Mouse (Mus musculus) limb, embryonic 11.5 days (tissue): ENCODE measurements at regions not wholly inside any gene's neighbourhood (a gene's known extent, or its start where the extent isn't known, plus 50 kb on each side); places are given as distances from the start of the nearest gene placed in this dataset.

Source experiments
- ATAC-seq: fragments of 200-750 bp; cut with Nextera tagmentation; 2 replicates; pipeline ENCODE4 v1.8.0; 2017; ENCODE audit warnings: low read depth; ENCODE audit not compliant: insufficient number of reproducible peaks, low FRiP score, low TSS enrichment
- DNase-seq: peaks from one replicate; pipeline ENCODE4 v3.0.0-alpha.2; 2015; ENCODE audit warnings: low spot score
- H3K27ac ChIP-seq: fragments of 300-500 bp; sonication (generic); replicated peaks from 2 replicates; pipeline ENCODE4 v1.5.1; 2014; ENCODE audit warnings: low read depth, mild to moderate bottlenecking, low read length
- H3K27me3 ChIP-seq: fragments of 300-500 bp; sonication (generic); 2 replicates; pipeline ENCODE4 v1.6.1; 2014; ENCODE audit warnings: mild to moderate bottlenecking, low read length, mixed read lengths; ENCODE audit not compliant: control insufficient read depth, insufficient read depth
- H3K36me3 ChIP-seq: fragments of 300-500 bp; sonication (generic); 2 replicates; pipeline ENCODE4 v1.6.1; 2014; ENCODE audit warnings: mild to moderate bottlenecking, low read length, moderate library complexity, mixed read lengths; ENCODE audit not compliant: control insufficient read depth, insufficient read depth
- H3K4me1 ChIP-seq: fragments of 300-500 bp; sonication (generic); 2 replicates; pipeline ENCODE4 v1.6.1; 2014; ENCODE audit warnings: low read length, mixed read lengths; ENCODE audit not compliant: control insufficient read depth, insufficient read depth
- H3K4me2 ChIP-seq: fragments of 300-500 bp; sonication (generic); 2 replicates; pipeline ENCODE4 v1.6.1; 2014; ENCODE audit warnings: low read depth, mild to moderate bottlenecking, moderate library complexity; ENCODE audit not compliant: severe bottlenecking
- H3K4me3 ChIP-seq: fragments of 300-500 bp; sonication (generic); 2 replicates; pipeline ENCODE4 v1.5.1; 2014; ENCODE audit warnings: low read depth, low read length
- H3K9ac ChIP-seq: fragments of 300-500 bp; sonication (generic); 2 replicates; pipeline ENCODE4 v1.6.1; 2014; ENCODE audit warnings: mild to moderate bottlenecking, low read length
- H3K9me3 ChIP-seq: fragments of 300-500 bp; sonication (generic); 2 replicates; pipeline ENCODE4 v1.6.1; 2016; ENCODE audit warnings: low read length; ENCODE audit not compliant: control insufficient read depth
- WGBS: fragments of 180-500 bp; shearing (Covaris S2); extraction: QIAGEN DNeasy Blood & Tissue Kit; methylation state at CpG from one replicate; pipeline ENCODE4 v1.1.7; 2014; 5-methylcytosine and 5-hydroxymethylcytosine counted together

- H3K27ac ChIP-seq, result no peak overlapping the region
- H3K27me3 ChIP-seq, result no peaks in the 10 kb centered on the region
- H3K9ac ChIP-seq, result no peak overlapping the region
- no peaks in the 10 kb centered on the region for H3K4me1 ChIP-seq
- ATAC-seq (no peak), DNase-seq (no peak)
- H3K9me3 ChIP-seq, result no peaks in the 10 kb centered on the region
- no peak overlapping the region for H3K4me2 ChIP-seq
- H3K36me3 ChIP-seq, result no peaks in the 10 kb centered on the region
- WGBS, result 61% methylated on average over 4 of the region's 4 CpGs
- H3K4me3 ChIP-seq, result no peak overlapping the region
These were observed 147.6 kb upstream of the Krr1 start for GRCm38 (mm10) chr10:111824820-111825219.

GRCm38 (mm10) chr10:111826033-111826754, 146.3 kb upstream of the Krr1 start:
- no peak for ATAC-seq
- Histone ChIP-seq H3K4me3 (no peak overlapping the region), H3K36me3 (no peaks in the 10 kb centered on the region), H3K4me1 (no peaks in the 10 kb centered on the region), H3K9me3 (no peaks in the 10 kb centered on the region), H3K9ac (no peak overlapping the region), H3K27ac (no peak overlapping the region), H3K27me3 (no peaks in the 10 kb centered on the region), H3K4me2 (no peak overlapping the region)
- 54% methylated on average over 4 of the region's 4 CpGs for WGBS
- DNase-seq, result no peak

GRCm38 (mm10) chr10:111827246-111827645, 145.2 kb upstream of the Krr1 start:
- H3K4me2 ChIP-seq, result no peak overlapping the region
- no peaks in the 10 kb centered on the region for H3K4me1 ChIP-seq
- ATAC-seq (no peak), DNase-seq (no peak)
- H3K27ac ChIP-seq, result no peak overlapping the region
- H3K27me3 ChIP-seq, result no peaks in the 10 kb centered on the region
- WGBS, result 67% methylated on average over 3 of the region's 3 CpGs
- no peaks in the 10 kb centered on the region for H3K36me3 ChIP-seq
- H3K4me3 ChIP-seq, result no peak overlapping the region
- no peak overlapping the region for H3K9ac ChIP-seq
- H3K9me3 ChIP-seq, result no peaks in the 10 kb centered on the region

- H3K9me3 ChIP-seq, result no peaks in the 10 kb centered on the region
- H3K4me3 ChIP-seq, result no peak overlapping the region
- H3K9ac ChIP-seq, result no peak overlapping the region
- H3K4me1 ChIP-seq, result no peaks in the 10 kb centered on the region
- no peaks in the 10 kb centered on the region for H3K27me3 ChIP-seq
- no peak for ATAC-seq
- no peak overlapping the region for H3K27ac ChIP-seq
- 84% methylated on average over 4 of the region's 4 CpGs for WGBS
- H3K4me2 ChIP-seq, result no peak overlapping the region
- no peaks in the 10 kb centered on the region for H3K36me3 ChIP-seq
- DNase-seq, result no peak
These were observed 144.5 kb upstream of the Krr1 start for GRCm38 (mm10) chr10:111827930-111828329.

GRCm38 (mm10) chr10:111828610-111829009, 143.9 kb upstream of the Krr1 start:
- H3K36me3 ChIP-seq, result no peaks in the 10 kb centered on the region
- H3K4me2 ChIP-seq, result no peak overlapping the region
- no peak overlapping the region for H3K27ac ChIP-seq
- H3K4me3 ChIP-seq, result no peak overlapping the region
- H3K4me1 ChIP-seq, result no peaks in the 10 kb centered on the region
- no peaks in the 10 kb centered on the region for H3K27me3 ChIP-seq
- DNase-seq (no peak), ATAC-seq (no peak)
- 88% methylated on average over 4 of the region's 4 CpGs for WGBS
- no peak overlapping the region for H3K9ac ChIP-seq
- no peaks in the 10 kb centered on the region for H3K9me3 ChIP-seq

GRCm38 (mm10) chr10:111829291-111829690, 143.2 kb upstream of the Krr1 start:
- H3K9ac ChIP-seq, result no peak overlapping the region
- no peaks in the 10 kb centered on the region for H3K27me3 ChIP-seq
- no peak overlapping the region for H3K4me3 ChIP-seq
- WGBS, result 93% methylated on average over 2 of the region's 2 CpGs
- no peak overlapping the region for H3K27ac ChIP-seq
- no peak overlapping the region for H3K4me2 ChIP-seq
- no peaks in the 10 kb centered on the region for H3K36me3 ChIP-seq
- H3K4me1 ChIP-seq, result peaks cover 2% of the 10 kb centered on the region
- DNase-seq (no peak), ATAC-seq (no peak)
- no peaks in the 10 kb centered on the region for H3K9me3 ChIP-seq

- DNase-seq (no peak), ATAC-seq (no peak)
- no peaks in the 10 kb centered on the region for H3K9me3 ChIP-seq
- no peak overlapping the region for H3K4me3 ChIP-seq
- H3K27ac ChIP-seq, result no peak overlapping the region
- no peak overlapping the region for H3K9ac ChIP-seq
- no peaks in the 10 kb centered on the region for H3K36me3 ChIP-seq
- H3K4me2 ChIP-seq, result no peak overlapping the region
- peaks cover 10% of the 10 kb centered on the region for H3K4me1 ChIP-seq
- 50% methylated on average over 1 of the region's 1 CpGs for WGBS
- H3K27me3 ChIP-seq, result no peaks in the 10 kb centered on the region
These were observed 141.4 kb upstream of the Krr1 start for GRCm38 (mm10) chr10:111831105-111831504.

- no peak overlapping the region for H3K27ac ChIP-seq
- no peak for ATAC-seq
These were observed 138.9 kb upstream of the Krr1 start for GRCm38 (mm10) chr10:111833611-111834010.

GRCm38 (mm10) chr10:111834280-111834679, 138.2 kb upstream of the Krr1 start:
- Histone ChIP-seq H3K27me3 (no peaks in the 10 kb centered on the region), H3K9ac (no peak overlapping the region), H3K27ac (no peak overlapping the region), H3K9me3 (no peaks in the 10 kb centered on the region), H3K4me3 (no peak overlapping the region), H3K36me3 (no peaks in the 10 kb centered on the region), H3K4me2 (no peak overlapping the region), H3K4me1 (peaks cover 10% of the 10 kb centered on the region)
- WGBS, result 35% methylated on average over 5 of the region's 5 CpGs
- no peak for ATAC-seq
- DNase-seq, result no peak

More at GRCm38 (mm10) chr10:111833611-111834010, 138.9 kb upstream of the Krr1 start:
- 41% methylated on average over 2 of the region's 2 CpGs for WGBS
- no peak for DNase-seq
- Histone ChIP-seq H3K4me2 (no peak overlapping the region), H3K9me3 (no peaks in the 10 kb centered on the region), H3K4me1 (peaks cover 10% of the 10 kb centered on the region), H3K4me3 (no peak overlapping the region), H3K36me3 (no peaks in the 10 kb centered on the region), H3K9ac (no peak overlapping the region), H3K27me3 (no peaks in the 10 kb centered on the region)
